Mouse (Mus musculus) CD8-positive naive resting alpha-beta T cell, adult 2 months (primary cell): ENCODE measurements around the gene Ildr2.

ENCODE experiments used
- DNase-seq, 2 experiments: peaks; one replicate each; pipeline ENCODE4 v3.0.0; 2022; ENCODE audit warnings: low read depth in 2 of 2, low spot score in 2 of 2

The Ildr2 gene

DNA sequence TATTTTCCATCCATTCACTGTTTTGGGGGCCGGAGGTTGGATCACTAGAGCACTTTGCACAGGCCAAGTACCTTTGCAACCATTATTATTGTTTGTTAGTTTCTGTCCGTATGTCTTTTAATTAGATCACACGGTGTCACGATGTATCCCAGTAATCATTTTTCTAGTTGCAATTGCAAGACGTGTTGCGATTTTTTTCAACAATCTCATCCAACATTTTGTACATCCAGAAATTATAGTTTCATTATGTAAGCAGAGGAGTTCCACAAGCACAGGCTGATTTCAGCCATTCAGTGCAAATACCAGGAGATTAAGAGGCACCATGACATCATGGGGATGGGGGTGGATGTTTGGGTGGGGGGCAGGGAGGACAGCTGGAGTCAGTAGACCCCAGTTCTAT, 29.5 kb downstream of the Ildr2 start:
- no peak for DNase-seq

DNA sequence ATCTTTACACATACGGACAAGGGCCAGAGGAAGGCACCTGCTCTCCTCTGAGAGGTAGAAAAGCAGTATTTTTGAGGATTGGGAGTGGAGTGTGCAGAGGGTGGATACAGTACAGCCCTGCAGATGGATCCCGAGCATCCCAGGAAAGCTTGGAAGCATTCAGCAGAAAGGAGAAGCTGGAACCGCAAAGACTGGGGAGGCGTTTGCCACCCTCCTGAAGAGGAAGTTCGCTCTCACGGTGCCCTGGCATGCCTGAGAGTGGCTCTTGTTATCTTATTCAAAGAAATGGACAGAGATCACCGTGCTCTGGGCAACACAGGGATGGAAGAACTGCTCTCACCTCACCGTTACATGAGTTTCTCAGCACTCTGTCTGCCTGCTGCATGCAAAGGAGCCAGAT, 30.5 kb downstream of the Ildr2 start:
- DNase-seq = no peak

DNA sequence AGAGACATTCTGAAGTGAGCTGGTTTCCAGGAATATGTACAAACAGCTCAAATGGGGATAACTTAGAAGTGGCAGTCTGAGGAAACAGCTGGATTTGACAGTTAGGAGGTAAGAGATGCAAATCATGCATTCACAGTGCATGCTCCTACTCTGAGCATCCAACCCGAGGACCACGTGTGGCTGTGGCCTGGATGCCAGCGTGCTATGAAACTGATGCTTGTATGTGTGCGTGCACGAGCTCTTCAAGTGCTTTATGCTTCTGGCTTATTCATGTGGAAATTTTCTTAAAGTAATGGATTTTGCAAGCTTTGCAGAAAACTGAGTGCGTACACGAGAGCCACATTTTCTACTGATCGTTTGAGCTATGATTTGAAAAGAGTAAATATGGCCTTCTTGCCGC, 32.3 kb downstream of the Ildr2 start:
- DNase-seq = no peak

DNA sequence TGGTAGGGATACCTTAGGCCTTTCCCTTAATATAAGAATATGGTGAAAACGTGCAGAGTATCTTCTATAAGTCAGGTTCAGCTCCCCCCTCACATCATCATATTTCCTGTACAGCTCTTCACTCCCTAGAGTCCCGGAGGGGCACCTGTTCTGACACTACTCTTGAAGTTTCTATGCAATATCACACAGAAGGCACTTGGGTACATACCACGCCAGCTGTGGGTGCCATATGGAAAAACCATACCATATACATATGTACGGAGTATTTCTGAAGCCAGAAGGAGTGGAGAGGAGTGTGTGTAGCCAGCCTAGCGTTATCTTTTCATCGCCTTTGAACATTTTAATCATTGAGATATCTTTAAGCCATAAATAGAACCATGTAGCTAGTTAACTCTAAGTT, 36.6 kb downstream of the Ildr2 start:
- DNase-seq = no peak

DNA sequence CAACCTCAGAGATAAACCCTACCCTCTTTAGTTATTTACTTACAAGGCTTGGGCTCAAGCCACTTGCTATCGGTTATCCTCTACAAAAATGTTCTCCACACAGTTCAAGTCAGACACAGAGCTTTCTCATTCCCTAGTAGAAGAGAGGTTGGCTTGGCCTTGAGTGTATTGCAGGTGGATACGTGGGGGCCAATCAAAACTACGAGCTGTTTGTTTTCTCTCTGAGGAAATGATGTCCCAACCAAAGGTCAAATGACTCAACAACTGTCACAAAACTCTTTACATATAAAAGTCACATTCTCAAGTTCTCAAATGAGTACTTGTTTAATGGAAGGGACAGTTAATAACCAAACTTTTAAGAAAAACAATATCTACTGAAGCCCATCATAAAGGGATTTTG, 39.1 kb downstream of the Ildr2 start:
- no peak for DNase-seq

DNA sequence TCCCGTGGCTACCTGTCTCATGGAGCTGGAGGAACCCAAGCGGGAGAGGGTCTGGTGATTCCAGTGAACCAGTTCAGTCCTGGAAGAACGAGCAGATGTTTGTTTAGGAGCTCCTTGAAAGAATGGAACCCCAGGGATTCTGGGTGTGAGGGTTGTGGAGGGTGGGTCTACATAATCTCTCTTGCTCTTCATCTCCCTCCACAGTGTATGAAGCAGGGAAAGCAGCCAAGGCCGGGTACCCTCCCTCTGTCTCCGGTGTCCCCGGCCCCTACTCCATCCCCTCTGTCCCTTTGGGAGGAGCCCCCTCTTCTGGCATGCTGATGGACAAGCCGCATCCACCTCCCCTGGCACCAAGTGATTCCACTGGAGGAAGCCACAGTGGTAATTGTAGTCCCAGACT, 41.6 kb downstream of the Ildr2 start:
- DNase-seq = no peak

DNA sequence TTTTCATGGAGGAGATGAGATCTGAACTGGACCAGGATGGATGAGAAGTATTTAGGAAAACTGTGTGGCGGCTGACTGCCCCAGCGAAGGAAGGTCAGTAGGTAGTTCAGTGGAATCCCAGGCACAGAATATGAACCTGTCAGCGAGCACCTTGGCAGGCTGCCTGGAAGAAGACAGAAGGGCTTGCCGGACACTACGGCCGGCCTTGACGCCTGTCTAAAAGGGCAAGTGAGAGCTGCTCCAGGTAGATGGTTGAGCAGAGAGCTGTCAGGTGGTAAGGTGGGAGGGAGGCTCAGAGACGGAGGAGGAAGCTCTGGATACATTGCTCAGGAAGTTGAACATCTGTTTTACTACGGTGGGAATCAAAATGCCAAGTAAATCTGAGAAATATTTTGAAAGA, 42.4 kb downstream of the Ildr2 start:
- no peak for DNase-seq

DNA sequence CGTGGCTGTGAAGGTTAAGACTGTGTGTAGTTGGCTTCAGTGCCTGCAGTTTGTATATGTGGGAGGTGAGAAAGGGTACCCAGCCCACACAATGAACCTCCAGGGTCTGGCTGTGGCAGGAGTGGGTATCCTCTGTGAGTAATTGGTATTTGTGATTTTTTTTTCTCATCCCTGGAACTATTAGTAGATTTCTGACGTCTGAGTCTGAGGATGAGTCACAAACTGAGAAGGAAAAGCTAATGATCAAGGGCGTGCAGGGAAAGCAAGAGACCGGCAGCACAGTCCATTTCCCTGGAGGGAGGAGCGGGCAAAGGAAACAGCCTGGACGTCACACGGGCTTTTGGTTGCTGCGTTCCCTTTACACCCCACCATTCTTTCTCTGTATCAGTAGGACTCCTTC, 43.0 kb downstream of the Ildr2 start:
- no peak for DNase-seq

DNA sequence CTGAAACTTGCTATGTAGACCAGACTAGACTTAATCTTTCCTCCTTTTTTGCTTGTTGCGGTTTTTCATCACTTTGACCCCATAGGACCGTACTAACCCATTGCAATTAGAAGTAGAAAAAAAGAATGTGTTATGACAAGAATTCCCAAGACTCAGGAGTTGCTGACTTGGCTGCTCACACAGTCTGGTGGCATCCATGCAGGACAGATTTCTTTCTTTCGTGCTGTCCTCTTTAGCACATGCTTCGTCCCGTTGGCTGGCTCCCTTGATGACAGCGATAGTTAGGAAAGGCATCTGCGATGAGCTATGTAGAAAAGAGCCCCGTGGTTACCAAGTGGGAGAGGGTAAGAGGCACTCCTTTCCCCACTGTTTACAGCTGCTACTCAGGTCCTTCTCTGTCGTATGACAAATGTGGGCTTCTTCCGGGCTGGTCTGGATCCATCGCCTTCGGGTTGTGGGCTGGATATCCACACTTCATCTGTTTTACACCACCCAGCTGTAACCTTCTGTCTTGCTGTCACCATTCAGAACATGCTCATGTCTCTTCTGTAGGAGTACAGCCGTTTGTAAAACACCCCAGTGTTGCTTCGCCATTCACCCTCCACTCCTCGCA, 43.7 kb downstream of the Ildr2 start:
- no peak for DNase-seq

DNA sequence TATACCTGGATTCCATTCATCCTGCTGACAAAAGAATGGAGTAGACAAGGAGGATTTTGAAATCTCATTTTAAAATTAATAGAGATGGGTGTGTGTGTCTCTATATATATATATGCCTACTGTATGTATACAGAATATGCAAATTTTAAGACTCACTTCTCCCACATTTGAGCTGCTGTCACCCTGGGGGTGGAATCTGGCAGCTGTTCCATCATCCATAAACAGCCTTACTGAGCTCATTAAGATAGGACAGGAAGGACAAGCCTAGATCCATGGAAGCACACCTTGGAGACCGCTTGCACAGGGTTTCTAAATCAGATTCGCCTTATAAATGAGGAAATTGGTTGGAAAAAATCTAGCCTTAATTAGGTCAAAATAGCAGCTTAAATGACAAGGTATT, 44.9 kb downstream of the Ildr2 start:
- no peak for DNase-seq

DNA sequence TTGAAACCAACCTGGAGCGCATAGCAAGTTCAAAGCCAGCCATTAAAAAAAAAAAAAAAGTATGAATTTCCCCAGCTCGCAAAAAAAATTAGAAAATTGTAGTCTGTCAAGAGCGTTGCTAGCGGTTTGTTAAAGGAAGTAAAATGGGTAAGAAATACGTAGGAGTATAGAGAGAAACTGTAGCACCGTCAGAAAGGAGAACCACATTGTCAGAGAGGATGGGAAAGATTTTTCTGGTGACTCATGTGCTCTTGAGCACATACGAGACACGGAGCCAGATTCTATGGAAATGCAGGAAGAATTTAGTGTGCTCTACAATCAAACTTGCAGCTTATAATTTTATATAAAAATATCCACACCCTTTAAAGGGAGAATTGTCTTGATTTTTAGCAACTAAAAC, 45.9 kb downstream of the Ildr2 start:
- DNase-seq = no peak

DNA sequence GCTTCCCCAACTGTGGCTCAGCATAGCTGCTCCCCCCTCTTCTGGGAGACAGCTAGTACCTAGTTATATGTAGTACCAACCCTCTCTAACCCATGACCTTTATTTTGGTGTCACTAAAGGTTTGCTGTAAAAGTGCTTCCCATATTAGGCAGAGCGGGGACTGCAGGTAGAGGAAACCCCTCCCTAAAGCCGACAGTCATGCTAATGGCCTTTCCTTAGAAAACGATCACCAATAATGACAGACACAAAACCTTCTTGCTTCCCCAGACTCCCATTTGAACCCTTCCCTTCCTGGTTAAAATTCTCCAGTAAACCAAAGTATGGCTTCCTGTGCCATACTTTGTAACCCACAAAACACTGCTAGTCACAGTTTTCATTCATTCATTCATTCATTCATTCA, 46.6 kb downstream of the Ildr2 start:
- DNase-seq = no peak

DNA sequence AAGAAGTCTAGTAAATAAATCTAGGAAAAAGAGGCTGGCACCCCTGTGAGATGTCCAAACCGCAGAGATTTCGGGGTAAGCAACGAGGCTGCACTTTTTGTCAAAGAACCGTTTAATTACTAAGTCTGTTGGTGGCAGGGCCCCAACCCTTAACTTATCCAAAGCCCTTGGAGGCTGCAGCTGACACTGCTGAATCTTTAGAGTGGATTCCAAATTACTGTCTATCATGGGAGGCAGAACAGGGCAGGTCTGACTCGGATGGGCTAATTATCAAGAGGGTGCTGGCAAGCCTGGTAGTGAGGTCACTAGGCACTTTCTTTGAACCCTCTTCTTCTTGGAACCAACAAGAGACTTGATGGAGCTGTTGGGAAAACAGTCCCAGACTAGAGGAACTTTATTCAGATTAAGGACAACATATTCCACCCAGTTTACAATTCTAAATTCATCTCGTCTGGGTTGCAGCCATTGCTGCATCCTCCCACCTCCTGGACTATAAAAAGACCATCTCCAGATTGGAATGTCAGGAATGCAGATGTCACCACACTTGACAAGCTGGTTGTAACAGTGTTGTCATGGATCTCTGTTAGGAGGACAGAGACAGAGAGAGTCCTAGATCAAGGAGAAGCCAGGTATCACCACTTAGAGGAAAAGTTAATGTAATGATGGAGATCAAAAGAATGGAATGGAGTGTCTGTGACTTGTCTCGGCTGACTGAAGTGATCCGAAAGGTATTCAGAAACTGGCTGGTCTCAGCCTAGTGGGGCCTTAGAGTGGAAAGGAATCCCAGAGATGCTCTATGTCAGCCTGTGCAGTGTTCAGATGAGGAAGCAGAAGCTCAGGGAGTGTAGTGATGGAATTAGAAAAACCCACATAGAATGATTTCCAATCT, 50.7 kb downstream of the Ildr2 start:
- no peak for DNase-seq

DNA sequence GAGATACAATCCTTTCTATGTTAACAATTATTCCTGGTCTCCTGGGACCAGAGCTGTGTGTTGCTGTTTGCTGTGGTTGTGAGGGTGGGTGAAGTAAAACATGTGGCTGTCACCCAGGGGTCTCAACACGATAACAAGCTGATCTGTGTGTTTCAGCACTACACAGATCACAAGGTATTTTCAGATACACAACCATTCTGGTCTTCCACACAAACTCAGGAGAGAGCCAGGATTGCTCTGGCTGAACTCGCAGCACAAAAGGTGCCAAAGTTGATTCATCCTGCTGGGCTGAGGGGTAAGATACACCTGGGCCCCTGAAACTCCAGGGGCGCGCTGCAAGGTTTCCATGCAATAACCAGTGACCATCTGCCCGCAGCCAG, 54.5 kb downstream of the Ildr2 start:
- DNase-seq = no peak

DNA sequence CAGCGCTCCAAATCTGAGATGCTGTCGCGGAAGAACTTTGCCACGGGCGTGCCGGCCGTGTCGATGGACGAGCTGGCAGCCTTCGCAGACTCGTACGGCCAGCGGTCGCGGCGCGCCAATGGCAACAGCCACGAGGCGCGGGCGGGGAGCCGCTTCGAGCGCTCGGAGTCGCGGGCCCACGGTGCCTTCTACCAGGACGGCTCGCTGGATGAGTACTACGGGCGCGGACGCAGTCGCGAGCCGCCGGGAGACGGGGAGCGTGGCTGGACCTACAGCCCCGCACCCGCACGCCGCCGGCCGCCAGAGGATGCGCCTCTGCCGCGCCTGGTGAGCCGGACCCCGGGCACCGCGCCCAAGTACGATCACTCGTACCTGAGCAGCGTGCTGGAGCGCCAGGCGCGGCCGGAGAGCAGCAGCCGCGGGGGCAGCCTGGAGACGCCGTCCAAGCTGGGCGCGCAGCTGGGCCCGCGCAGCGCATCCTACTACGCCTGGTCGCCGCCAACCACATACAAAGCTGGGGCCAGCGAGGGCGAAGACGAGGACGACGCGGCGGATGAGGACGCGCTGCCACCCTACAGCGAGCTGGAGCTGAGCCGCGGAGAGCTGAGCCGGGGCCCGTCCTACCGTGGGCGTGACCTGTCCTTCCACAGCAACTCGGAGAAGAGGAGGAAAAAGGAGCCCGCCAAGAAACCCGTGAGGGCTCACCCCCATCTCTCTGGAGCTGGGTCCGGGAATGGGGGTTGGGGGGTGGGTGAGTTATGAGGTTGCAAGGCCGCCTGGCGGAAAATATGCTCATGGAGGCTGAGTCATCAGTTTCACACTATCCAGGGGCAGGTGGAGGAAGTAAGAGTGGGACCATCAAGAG, 55.1 kb downstream of the Ildr2 start:
- DNase-seq = no peak

DNA sequence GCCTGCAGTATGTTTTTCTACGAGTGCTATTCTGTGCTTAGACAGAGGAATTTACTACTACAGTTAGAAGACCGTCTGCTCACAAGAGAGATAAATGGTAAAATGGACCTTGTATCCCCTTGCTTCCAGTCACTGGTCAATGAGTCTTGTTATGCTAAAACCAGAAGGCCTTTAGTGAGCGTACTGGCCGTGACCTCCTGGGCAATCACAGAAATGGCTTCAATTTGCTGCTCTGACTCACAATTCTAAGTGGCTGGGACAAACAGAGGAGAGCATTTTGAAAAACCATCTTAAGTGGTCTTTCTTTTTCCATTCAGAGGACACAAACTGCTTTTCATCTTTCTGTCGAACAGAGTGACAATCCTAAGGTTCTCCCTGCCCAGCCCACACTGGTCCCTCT, 57.2 kb downstream of the Ildr2 start:
- no peak for DNase-seq

DNA sequence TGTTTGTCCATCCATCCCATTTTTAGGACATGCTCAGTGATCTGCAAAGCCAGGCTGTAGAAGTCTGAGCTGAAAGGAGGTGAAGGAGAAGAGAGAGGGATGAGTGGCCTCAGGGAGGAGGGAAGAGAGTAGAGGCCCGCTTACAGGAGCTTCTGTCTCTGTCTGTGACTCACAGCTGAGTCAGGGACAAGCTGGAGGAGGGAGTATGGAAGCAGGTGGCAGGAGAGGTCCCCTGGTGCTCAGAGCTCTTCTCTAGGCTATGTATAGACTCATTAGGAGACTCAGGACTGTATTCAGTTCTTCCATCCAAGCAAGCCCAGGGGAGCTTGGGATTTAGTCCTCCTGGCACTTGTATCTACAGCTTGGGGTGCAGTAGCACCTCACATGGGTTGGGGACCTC, 59.7 kb downstream of the Ildr2 start:
- no peak for DNase-seq

DNA sequence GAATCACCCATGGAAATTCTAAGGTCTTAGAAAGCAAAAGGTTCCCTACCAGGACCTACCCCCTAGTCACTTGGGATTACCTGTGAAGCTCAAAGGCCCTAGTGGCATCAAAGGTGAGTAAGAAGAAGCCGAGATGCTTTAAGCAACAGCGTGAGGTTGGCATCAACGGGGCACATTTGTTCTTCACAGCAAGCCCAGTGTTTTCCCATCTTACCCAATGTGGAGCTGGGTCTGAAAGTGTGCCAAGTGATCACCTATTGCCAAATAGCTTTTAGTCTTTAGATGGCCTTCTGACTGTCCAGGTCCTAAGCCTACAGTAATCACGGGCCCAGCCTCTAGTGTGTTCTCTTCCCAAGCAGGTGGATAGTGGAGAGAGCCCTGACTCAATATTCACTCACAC, 61.8 kb downstream of the Ildr2 start:
- no peak for DNase-seq

DNA sequence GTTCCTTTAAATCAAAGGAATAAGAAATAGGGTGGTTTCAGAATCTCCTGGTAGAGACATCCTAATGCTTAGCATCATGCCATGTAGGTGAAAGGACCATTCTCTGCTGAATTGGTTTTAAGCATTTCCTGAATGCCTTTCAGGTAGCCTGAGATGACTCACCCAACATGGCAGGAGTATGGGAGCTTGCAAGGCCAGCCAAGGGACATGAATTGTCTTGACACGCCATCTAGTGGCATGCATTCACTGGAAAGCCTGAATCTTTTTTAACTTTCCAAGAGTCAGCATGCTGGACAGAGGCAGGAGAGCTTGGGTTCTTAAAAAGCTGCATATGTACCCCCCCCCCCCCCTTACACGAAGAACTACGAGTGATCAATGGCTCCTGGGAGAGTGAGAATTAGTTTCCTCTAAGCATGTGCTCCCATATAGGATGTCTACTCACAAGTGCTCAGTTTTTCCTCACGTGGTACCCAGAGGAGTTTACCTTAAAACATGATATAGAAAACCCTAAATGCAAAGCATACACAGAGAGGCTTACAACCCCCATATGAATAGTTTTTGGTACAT, 65.3 kb downstream of the Ildr2 start:
- no peak for DNase-seq

DNA sequence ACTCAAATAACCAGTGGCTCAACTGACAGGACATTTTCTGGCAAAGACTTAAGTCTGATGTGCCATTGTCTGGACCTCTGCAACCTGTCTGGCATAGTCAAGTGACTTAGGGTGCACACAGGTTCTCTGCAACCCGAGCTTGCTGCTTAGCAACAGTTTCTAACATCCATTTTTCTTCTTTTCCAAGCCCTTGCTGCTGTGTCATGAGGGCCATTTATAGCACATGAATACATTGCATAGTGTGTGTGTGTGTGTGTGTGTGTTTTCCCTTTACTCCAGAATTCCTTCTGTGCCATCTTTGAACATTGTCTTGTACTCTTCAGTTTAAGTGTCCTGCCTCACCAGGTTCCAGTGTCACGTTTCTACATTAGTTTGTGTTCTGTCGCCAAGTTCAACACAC, 72.5 kb downstream of the Ildr2 start:
- DNase-seq = no peak

DNA sequence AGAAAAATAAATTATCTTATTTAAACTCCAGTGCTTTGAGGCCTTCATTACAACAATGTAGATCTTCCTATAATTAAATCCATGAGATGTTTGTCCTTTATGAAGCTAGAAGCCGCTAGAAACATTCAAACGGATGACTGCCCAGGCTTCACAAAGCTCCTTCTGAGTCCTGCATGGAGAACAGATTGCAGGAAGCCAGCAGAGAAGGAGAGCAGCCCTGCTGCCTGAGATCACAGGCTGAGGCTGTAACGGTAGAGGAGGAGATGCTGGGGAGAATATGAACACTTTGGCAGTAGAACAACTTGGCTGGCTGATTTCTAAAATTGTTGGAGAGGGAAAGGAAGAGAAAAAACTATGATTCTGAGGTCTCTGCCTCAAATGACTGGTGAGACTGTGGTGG, 76.8 kb downstream of the Ildr2 start:
- no peak for DNase-seq

DNA sequence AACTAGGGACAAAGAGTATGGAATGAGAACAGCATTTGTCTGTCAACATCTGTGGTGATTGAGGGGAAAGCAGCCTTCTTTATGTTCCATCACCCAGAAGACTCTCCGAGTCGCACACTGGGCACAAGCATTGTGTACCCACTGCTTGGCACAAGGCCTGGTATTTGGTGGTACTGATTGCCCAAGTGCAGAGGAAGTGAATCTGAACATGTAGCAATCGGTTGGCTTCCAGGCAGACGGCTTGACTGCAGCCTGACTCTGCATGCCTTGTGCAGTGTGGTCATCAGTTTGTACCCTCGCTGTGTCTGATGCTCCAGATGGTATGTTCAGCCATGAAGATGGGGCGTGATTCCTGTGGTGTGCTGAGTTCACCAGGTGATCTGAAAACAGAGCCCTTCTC, 85.2 kb downstream of the Ildr2 start:
- DNase-seq = no peak
